Mouse (Mus musculus) midbrain, embryonic 14.5 days (tissue): ENCODE measurements around the gene Timd2. TPM values are rescaled to one million over a fixed set of nuclear protein-coding genes. Genes with fewer than 3 reads are reported as not detected.
"Not testable (repeated sequence)": the region's sequence is repeated elsewhere in the genome, so short reads cannot be mapped to it uniquely, and the experiment has no call there.

ENCODE experiments used
- ATAC-seq: fragments of 200-750 bp; cut with Nextera tagmentation; 2 replicates; pipeline ENCODE4 v1.8.0; 2017; ENCODE audit warnings: moderate number of reproducible peaks, moderate library complexity; ENCODE audit not compliant: low FRiP score, low TSS enrichment
- DNase-seq: peaks from one replicate; pipeline ENCODE4 v3.0.0-alpha.2; 2015
- H3K27ac ChIP-seq: fragments of 300-500 bp; sonication (generic); replicated peaks from 2 replicates; pipeline ENCODE4 v1.5.1; 2014; ENCODE audit warnings: mild to moderate bottlenecking, low read depth, low read length, moderate library complexity
- H3K27me3 ChIP-seq: fragments of 300-500 bp; sonication (generic); 2 replicates; pipeline ENCODE4 v1.6.1; 2014; ENCODE audit warnings: low read length, control low read depth, mixed read lengths; ENCODE audit not compliant: control insufficient read depth, insufficient read depth
- H3K36me3 ChIP-seq: fragments of 300-500 bp; sonication (generic); 2 replicates; pipeline ENCODE4 v1.6.1; 2014; ENCODE audit warnings: low read length, control low read depth; ENCODE audit not compliant: control insufficient read depth, insufficient read depth
- H3K4me1 ChIP-seq: fragments of 300-500 bp; sonication (generic); 2 replicates; pipeline ENCODE4 v1.6.1; 2014; ENCODE audit warnings: mild to moderate bottlenecking, antibody characterized with exemption, low read length, control low read depth; ENCODE audit not compliant: control insufficient read depth, insufficient read depth
- H3K4me2 ChIP-seq: fragments of 300-500 bp; sonication (generic); 2 replicates; pipeline ENCODE4 v1.6.1; 2014; ENCODE audit warnings: mild to moderate bottlenecking, low read length, moderate library complexity
- H3K4me3 ChIP-seq: fragments of 300-500 bp; sonication (generic); replicated peaks from 2 replicates; pipeline ENCODE4 v1.5.1; 2014; ENCODE audit warnings: low read depth, low read length
- H3K9ac ChIP-seq: fragments of 300-500 bp; sonication (generic); replicated peaks from 2 replicates; pipeline ENCODE4 v1.6.1; 2014; ENCODE audit warnings: mild to moderate bottlenecking, low read length, moderate library complexity
- H3K9me3 ChIP-seq: fragments of 300-500 bp; sonication (generic); 2 replicates; pipeline ENCODE4 v1.6.1; 2016; ENCODE audit warnings: low read length, control low read depth, mixed read lengths; ENCODE audit not compliant: control insufficient read depth
- WGBS: fragments of 180-500 bp; shearing (Covaris S2); extraction: QIAGEN DNeasy Blood & Tissue Kit; methylation state at CpG from one replicate; pipeline ENCODE4 v1.1.7; 2014; 5-methylcytosine and 5-hydroxymethylcytosine counted together
- polyA plus RNA-seq: library from polyadenylated mRNA; unstranded; fragments of >200 nt; fragmentation: Nextera tagmentation; extraction: Ambion mirVana; gene quantifications from 2 replicates; pipeline ENCODE4 v1.2.1, GENCODE M21; 2014

The Timd2 gene
- polyA plus RNA-seq: 0.17 TPM in 1 of 2 replicates, not detected in the other

GRCm38 (mm10) chr11:46706664-46707356 lies at the start of gene Timd2:
Gene Timd2 (minus strand): TSS chr11:46707061.
- no peaks in the 10 kb centered on the region for H3K36me3 ChIP-seq
- H3K9me3 ChIP-seq: no peaks in the 10 kb centered on the region
- no peak within 1 kb of the TSS for H3K4me2 ChIP-seq
- no peaks in the 10 kb centered on the region for H3K27me3 ChIP-seq
- DNase-seq: no peak
- H3K9ac ChIP-seq: no peak within 1 kb of the TSS
- no peaks in the 10 kb centered on the region for H3K4me1 ChIP-seq
- no peak within 1 kb of the TSS for H3K27ac ChIP-seq
- 86% methylated on average over 6 of the region's 6 CpGs for WGBS
- no peak within 1 kb of the TSS for H3K4me3 ChIP-seq
- ATAC-seq: no peak

- 81% methylated on average over 6 of the region's 6 CpGs for WGBS
- H3K36me3 ChIP-seq, H3K9me3 ChIP-seq, H3K27me3 ChIP-seq, H3K4me2 ChIP-seq, ATAC-seq, H3K27ac ChIP-seq, H3K9ac ChIP-seq, H3K4me3 ChIP-seq, DNase-seq, H3K4me1 ChIP-seq: not testable (repeated sequence)
Measured at GRCm38 (mm10) chr11:46755714-46756113, 48.9 kb upstream of the Timd2 start.

- WGBS: 65% methylated on average over 4 of the region's 4 CpGs
- ATAC-seq (no peak), DNase-seq (no peak)
Measured at GRCm38 (mm10) chr11:46754669-46755068, 47.8 kb upstream of the Timd2 start.

GRCm38 (mm10) chr11:46753662-46754061 lies 46.8 kb upstream of the Timd2 start:
- H3K27me3 ChIP-seq: no peaks in the 10 kb centered on the region
- H3K4me3 ChIP-seq: no peak overlapping the region
- DNase-seq: no peak
- no peak overlapping the region for H3K9ac ChIP-seq
- no peaks in the 10 kb centered on the region for H3K36me3 ChIP-seq
- 85% methylated on average over 2 of the region's 2 CpGs for WGBS
- H3K9me3 ChIP-seq: no peaks in the 10 kb centered on the region
- H3K4me1 ChIP-seq: no peaks in the 10 kb centered on the region
- no peak overlapping the region for H3K27ac ChIP-seq
- no peak overlapping the region for H3K4me2 ChIP-seq
- no peak for ATAC-seq

More at GRCm38 (mm10) chr11:46754669-46755068, 47.8 kb upstream of the Timd2 start:
- no peak overlapping the region for H3K9ac ChIP-seq
- no peaks in the 10 kb centered on the region for H3K9me3 ChIP-seq
- H3K4me3 ChIP-seq: no peak overlapping the region
- H3K27me3 ChIP-seq: no peaks in the 10 kb centered on the region
- no peaks in the 10 kb centered on the region for H3K36me3 ChIP-seq
- H3K4me1 ChIP-seq: no peaks in the 10 kb centered on the region
- H3K27ac ChIP-seq: no peak overlapping the region
- no peak overlapping the region for H3K4me2 ChIP-seq

GRCm38 (mm10) chr11:46747996-46748395 lies 41.1 kb upstream of the Timd2 start:
- no peak for ATAC-seq
- WGBS: 60% methylated on average over 2 of the region's 2 CpGs

GRCm38 (mm10) chr11:46741716-46742115 lies 34.9 kb upstream of the Timd2 start:
- H3K36me3 ChIP-seq: no peaks in the 10 kb centered on the region
- ATAC-seq (no peak), DNase-seq (no peak)
- H3K27me3 ChIP-seq: no peaks in the 10 kb centered on the region
- H3K27ac ChIP-seq: no peak overlapping the region
- no peak overlapping the region for H3K4me2 ChIP-seq
- H3K9ac ChIP-seq: no peak overlapping the region
- 72% methylated on average over 3 of the region's 3 CpGs for WGBS
- H3K9me3 ChIP-seq: no peaks in the 10 kb centered on the region
- H3K4me3 ChIP-seq: no peak overlapping the region
- H3K4me1 ChIP-seq: no peaks in the 10 kb centered on the region

More at GRCm38 (mm10) chr11:46747996-46748395, 41.1 kb upstream of the Timd2 start:
- Histone ChIP-seq H3K9ac (no peak overlapping the region), H3K4me3 (no peak overlapping the region), H3K4me2 (no peak overlapping the region), H3K27ac (no peak overlapping the region), H3K4me1 (no peaks in the 10 kb centered on the region), H3K27me3 (no peaks in the 10 kb centered on the region), H3K9me3 (no peaks in the 10 kb centered on the region), H3K36me3 (no peaks in the 10 kb centered on the region)
- DNase-seq: no peak

GRCm38 (mm10) chr11:46740886-46741285 lies 34.0 kb upstream of the Timd2 start:
- no peaks in the 10 kb centered on the region for H3K4me1 ChIP-seq
- WGBS: 87% methylated on average over 4 of the region's 4 CpGs
- H3K9me3 ChIP-seq: no peaks in the 10 kb centered on the region
- no peaks in the 10 kb centered on the region for H3K36me3 ChIP-seq
- H3K27me3 ChIP-seq: no peaks in the 10 kb centered on the region
- H3K4me2 ChIP-seq: no peak overlapping the region
- DNase-seq: no peak
- no peak overlapping the region for H3K4me3 ChIP-seq
- H3K9ac ChIP-seq: no peak overlapping the region
- no peak overlapping the region for H3K27ac ChIP-seq
- no peak for ATAC-seq

- Histone ChIP-seq H3K4me2 (no peak overlapping the region), H3K36me3 (no peaks in the 10 kb centered on the region), H3K27me3 (no peaks in the 10 kb centered on the region), H3K9me3 (no peaks in the 10 kb centered on the region), H3K9ac (no peak overlapping the region), H3K27ac (no peak overlapping the region), H3K4me1 (no peaks in the 10 kb centered on the region), H3K4me3 (no peak overlapping the region)
- DNase-seq (no peak), ATAC-seq (no peak)
- 84% methylated on average over 4 of the region's 4 CpGs for WGBS
Measured at GRCm38 (mm10) chr11:46739501-46739900, 32.6 kb upstream of the Timd2 start.

GRCm38 (mm10) chr11:46735076-46735475 lies 28.2 kb upstream of the Timd2 start, which contains the start of gene Havcr1:
Gene Havcr1 (plus strand): TSS chr11:46735080.
- not testable (repeated sequence) for H3K9ac ChIP-seq, H3K4me3 ChIP-seq, ATAC-seq, DNase-seq, H3K27me3 ChIP-seq, H3K27ac ChIP-seq, H3K4me2 ChIP-seq, H3K9me3 ChIP-seq, H3K36me3 ChIP-seq, H3K4me1 ChIP-seq
- 84% methylated on average over 1 of the region's 1 CpGs for WGBS
